ENCODE assay signal across 22 mouse cellular contexts in genomic region chr7:115142163-115142562, GRCm38 (mm10).
"Had no signal": no experiment of that assay in that cellular context is flagged by ENCODE, and none has a peak within 500 bp of the region (broad histone marks: within the 10 kb centered on the region; RNA-seq: fewer than 3 reads in every experiment).

No protein-coding gene starts in this region.

- H3K27me3 ChIP-seq: limb, embryonic 15.5 days; midbrain, embryonic 15.5 days; neural tube, embryonic 12.5 days had no signal

- H3K4me3 ChIP-seq: limb, embryonic 12.5 days; limb, embryonic 15.5 days; midbrain, embryonic 12.5 days; midbrain, embryonic 15.5 days; neural tube, embryonic 12.5 days had no signal

- H3K4me1 ChIP-seq: limb, embryonic 15.5 days; midbrain, embryonic 12.5 days; midbrain, embryonic 15.5 days had no signal

- DNase-seq: kidney, adult 9 months; kidney, postnatal 14 days; kidney, postnatal 4 days; left cerebral cortex, postnatal 4 days; liver, postnatal 0 days; lung, embryonic 14.5 days; right cerebral cortex, adult 18-20 months; right cerebral cortex, postnatal 14 days; right cerebral cortex, postnatal 4 days; thymus, adult 2 months; thymus, postnatal 14 days; thymus, postnatal 4 days had no signal

- H3K4me2 ChIP-seq: limb, embryonic 12.5 days; limb, embryonic 15.5 days; liver, embryonic 11.5 days; lung, embryonic 14.5 days; midbrain, embryonic 12.5 days; midbrain, embryonic 15.5 days; neural tube, embryonic 12.5 days had no signal

- ATAC-seq: liver, postnatal 0 days; lung, postnatal 0 days; midbrain, embryonic 15.5 days had no signal

- H3K27ac ChIP-seq: limb, embryonic 12.5 days; limb, embryonic 15.5 days; liver, embryonic 14.5 days; macrophage; midbrain, embryonic 12.5 days; midbrain, embryonic 15.5 days; neural tube, embryonic 12.5 days; stomach, postnatal 0 days had no signal

- H3K36me3 ChIP-seq: limb, embryonic 12.5 days; limb, embryonic 15.5 days; midbrain, embryonic 12.5 days; midbrain, embryonic 15.5 days; neural tube, embryonic 12.5 days had no signal

- H3K9ac ChIP-seq: limb, embryonic 12.5 days; limb, embryonic 15.5 days; liver, embryonic 14.5 days; liver, postnatal 0 days; lung, embryonic 14.5 days; midbrain, embryonic 12.5 days; midbrain, embryonic 15.5 days; neural tube, embryonic 12.5 days had no signal

- H3K9me3 ChIP-seq: limb, embryonic 12.5 days; limb, embryonic 15.5 days; midbrain, embryonic 12.5 days; midbrain, embryonic 15.5 days; neural tube, embryonic 12.5 days had no signal
